Mouse (Mus musculus): ENCODE results near the gene Egr2. TPM values are rescaled to one million over a fixed set of nuclear protein-coding genes. Genes with fewer than 3 reads are reported as not detected.
A peak's percentile ranks its signal among the peaks of the same experiment; 100 is the strongest.

Egr2 gene
- polyA plus RNA-seq, 2 experiments, result 1.2 to 2.0 TPM

- WGBS, result 3% methylated on average over 39 of the region's 50 CpGs
- no peaks in the 10 kb centered on the region for H3K36me3 ChIP-seq (ENCODE audit: control insufficient read depth, insufficient read depth, low read length)
- no peak for TF ChIP-seq POLR2A (IDR thresholded peaks at IDR 0.05; ENCODE audit: borderline replicate concordance, extremely low read depth, insufficient read depth, insufficient read length)
- ATAC-seq (ENCODE audit: low FRiP score, low read depth), result no peak
- H3K9ac ChIP-seq (ENCODE audit: low read depth, low read length, severe bottlenecking), result no peak overlapping the region
- peaks cover 70% of the 10 kb centered on the region for H3K27me3 ChIP-seq (ENCODE audit: control insufficient read depth, insufficient read depth, low read length)
- no peak overlapping the region for H3K27ac ChIP-seq (replicated peaks; ENCODE audit: low read depth, low read length)
- peak overlapping the region; percentile 99 for H3K4me2 ChIP-seq (replicated peaks; ENCODE audit: low read depth, low read length, severe bottlenecking)
- no peaks in the 10 kb centered on the region for H3K9me3 ChIP-seq (ENCODE audit: control insufficient read depth, low read length)
- no peak for DNase-seq (ENCODE audit: low spot score)
- peak overlapping the region; percentile 66 for H3K4me3 ChIP-seq (replicated peaks; ENCODE audit: low read length)
- peaks cover 21% of the 10 kb centered on the region for H3K4me1 ChIP-seq (ENCODE audit: control insufficient read depth, insufficient read depth, low read length)
Observed at GRCm38 (mm10) chr10:67538585-67539400, 3.5 kb downstream of the Egr2 start.

GRCm38 (mm10) chr10:67539401-67539730 is 4.1 kb downstream of the Egr2 start:
- no peaks in the 10 kb centered on the region for H3K9me3 ChIP-seq (ENCODE audit: control insufficient read depth, low read length)
- H3K9ac ChIP-seq (ENCODE audit: low read depth, low read length, severe bottlenecking), result no peak overlapping the region
- 36% methylated on average over 3 of the region's 6 CpGs for WGBS
- peaks cover 64% of the 10 kb centered on the region for H3K27me3 ChIP-seq (ENCODE audit: control insufficient read depth, insufficient read depth, low read length)
- peaks cover 21% of the 10 kb centered on the region for H3K4me1 ChIP-seq (ENCODE audit: control insufficient read depth, insufficient read depth, low read length)
- H3K36me3 ChIP-seq (ENCODE audit: control insufficient read depth, insufficient read depth, low read length), result peaks cover under 1% of the 10 kb centered on the region; the same call in 1 of the 2 replicates
- ATAC-seq (ENCODE audit: low FRiP score, low read depth) (no peak), DNase-seq (ENCODE audit: low spot score) (no peak)
- no peak for TF ChIP-seq POLR2A (IDR thresholded peaks at IDR 0.05; ENCODE audit: borderline replicate concordance, extremely low read depth, insufficient read depth, insufficient read length)
- no peak overlapping the region for H3K4me2 ChIP-seq (replicated peaks; ENCODE audit: low read depth, low read length, severe bottlenecking)
- no peak overlapping the region for H3K27ac ChIP-seq (replicated peaks; ENCODE audit: low read depth, low read length)
- peak overlapping the region; percentile 66 for H3K4me3 ChIP-seq (replicated peaks; ENCODE audit: low read length)

GRCm38 (mm10) chr10:67540591-67540990 is 5.3 kb downstream of the Egr2 start:
- Histone ChIP-seq H3K36me3 (ENCODE audit: control insufficient read depth, insufficient read depth, low read length) (peaks cover 4% of the 10 kb centered on the region; the same call in 1 of the 2 replicates), H3K4me3 (replicated peaks; ENCODE audit: low read length) (no peak overlapping the region), H3K27ac (replicated peaks; ENCODE audit: low read depth, low read length) (no peak overlapping the region), H3K27me3 (ENCODE audit: control insufficient read depth, insufficient read depth, low read length) (peaks cover 52% of the 10 kb centered on the region), H3K9ac (ENCODE audit: low read depth, low read length, severe bottlenecking) (no peak overlapping the region), H3K4me2 (replicated peaks; ENCODE audit: low read depth, low read length, severe bottlenecking) (no peak overlapping the region), H3K9me3 (ENCODE audit: control insufficient read depth, low read length) (no peaks in the 10 kb centered on the region), H3K4me1 (ENCODE audit: control insufficient read depth, insufficient read depth, low read length) (peaks cover 16% of the 10 kb centered on the region)
- WGBS, result 19% methylated on average over 19 of the region's 19 CpGs
- TF ChIP-seq POLR2A (IDR thresholded peaks at IDR 0.05; ENCODE audit: borderline replicate concordance, extremely low read depth, insufficient read depth, insufficient read length), result no peak
- ATAC-seq (ENCODE audit: low FRiP score, low read depth), result no peak
- DNase-seq (ENCODE audit: low spot score), result no peak

GRCm38 (mm10) chr10:67547850-67548260 is 12.6 kb downstream of the Egr2 start:
- H3K4me3 ChIP-seq (replicated peaks; ENCODE audit: low read length), result peak overlapping the region; percentile 86
- H3K27me3 ChIP-seq (ENCODE audit: control insufficient read depth, insufficient read depth, low read length), result no peaks in the 10 kb centered on the region
- no peak for DNase-seq (ENCODE audit: low spot score)
- no peak for ATAC-seq (ENCODE audit: low FRiP score, low read depth)
- peak overlapping the region; percentile 96 for H3K4me2 ChIP-seq (replicated peaks; ENCODE audit: low read depth, low read length, severe bottlenecking)
- TF ChIP-seq POLR2A (IDR thresholded peaks at IDR 0.05; ENCODE audit: borderline replicate concordance, extremely low read depth, insufficient read depth, insufficient read length), result no peak
- peaks cover 4% of the 10 kb centered on the region; the same call in 1 of the 2 replicates for H3K36me3 ChIP-seq (ENCODE audit: control insufficient read depth, insufficient read depth, low read length)
- no peaks in the 10 kb centered on the region for H3K9me3 ChIP-seq (ENCODE audit: control insufficient read depth, low read length)
- H3K4me1 ChIP-seq (ENCODE audit: control insufficient read depth, insufficient read depth, low read length), result peaks cover 21% of the 10 kb centered on the region
- no peak overlapping the region for H3K27ac ChIP-seq (replicated peaks; ENCODE audit: low read depth, low read length)
- H3K9ac ChIP-seq (ENCODE audit: low read depth, low read length, severe bottlenecking), result peak overlapping the region; percentile 94
- WGBS, result under 1% methylated on average over 17 of the region's 20 CpGs

GRCm38 (mm10) chr10:67548261-67548854 is 13.1 kb downstream of the Egr2 start:
- Histone ChIP-seq H3K4me1 (ENCODE audit: control insufficient read depth, insufficient read depth, low read length) (peaks cover 21% of the 10 kb centered on the region), H3K9me3 (ENCODE audit: control insufficient read depth, low read length) (no peaks in the 10 kb centered on the region), H3K9ac (ENCODE audit: low read depth, low read length, severe bottlenecking) (peak overlapping the region; percentile 94), H3K36me3 (ENCODE audit: control insufficient read depth, insufficient read depth, low read length) (peaks cover 4% of the 10 kb centered on the region; the same call in 1 of the 2 replicates), H3K27ac (replicated peaks; ENCODE audit: low read depth, low read length) (peak overlapping the region; percentile 95), H3K4me3 (replicated peaks; ENCODE audit: low read length) (peak overlapping the region; percentile 86), H3K4me2 (replicated peaks; ENCODE audit: low read depth, low read length, severe bottlenecking) (peak overlapping the region; percentile 96), H3K27me3 (ENCODE audit: control insufficient read depth, insufficient read depth, low read length) (no peaks in the 10 kb centered on the region)
- TF ChIP-seq POLR2A (IDR thresholded peaks at IDR 0.05; ENCODE audit: borderline replicate concordance, extremely low read depth, insufficient read depth, insufficient read length), result no peak
- peak; percentile 71 for ATAC-seq (ENCODE audit: low FRiP score, low read depth)
- peak; percentile 26 for DNase-seq (ENCODE audit: low spot score)
- WGBS, result under 1% methylated on average over 33 of the region's 73 CpGs
